Mouse (Mus musculus): ENCODE results near the gene Foxn4.

DNA sequence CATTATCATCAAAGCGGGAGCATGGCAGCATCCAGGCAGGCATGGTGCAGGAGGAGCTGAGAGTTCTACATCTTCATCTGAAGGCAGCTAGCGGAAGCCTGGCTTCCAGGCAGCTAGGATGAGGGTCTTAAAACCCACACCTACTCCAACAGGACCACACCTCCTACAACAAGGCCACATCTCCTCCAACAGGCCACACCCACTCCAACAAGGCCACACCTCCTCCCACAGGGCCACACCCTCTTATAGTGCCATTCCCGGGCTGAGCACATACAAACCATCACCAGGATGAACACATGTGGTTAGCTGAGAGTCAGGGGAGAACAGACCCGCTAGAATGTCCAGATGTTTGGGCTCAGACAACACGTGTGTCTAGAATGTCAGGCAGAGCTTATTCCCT lies 44.7 kb downstream of the Foxn4 start:
- TF ChIP-seq POLR2A (IDR thresholded peaks at IDR 0.05; ENCODE audit: low read depth, low read length) (no peak), CTCF (IDR thresholded peaks at IDR 0.05; ENCODE audit: borderline replicate concordance, insufficient read depth, low read length) (no peak)
